Mouse (Mus musculus) kidney, embryonic 16.5 days (tissue): Measurements from ENCODE around the gene Cadm3. TPM values are rescaled to one million over a fixed set of nuclear protein-coding genes. Genes with fewer than 3 reads are reported as not detected.

Experiments used
- ATAC-seq: fragments of 200-750 bp; cut with Nextera tagmentation; 2 replicates; pipeline ENCODE4 v1.8.0; 2017; ENCODE audit warnings: moderate TSS enrichment; ENCODE audit not compliant: low FRiP score, low TSS enrichment
- H3K27ac ChIP-seq: fragments of 300-500 bp; sonication (generic); 2 replicates; pipeline ENCODE4 v1.5.1; 2014; ENCODE audit warnings: low read length
- H3K27me3 ChIP-seq: fragments of 300-500 bp; sonication (generic); 2 replicates; pipeline ENCODE4 v1.6.1; 2014; ENCODE audit warnings: low read length, control low read depth, mixed read lengths; ENCODE audit not compliant: insufficient read depth
- H3K36me3 ChIP-seq: fragments of 300-500 bp; sonication (generic); 2 replicates; pipeline ENCODE4 v1.6.1; 2014; ENCODE audit warnings: low read length, control low read depth, mixed read lengths; ENCODE audit not compliant: insufficient read depth
- H3K4me1 ChIP-seq: fragments of 300-500 bp; sonication (generic); 2 replicates; pipeline ENCODE4 v1.6.1; 2014; ENCODE audit warnings: low read length, control low read depth, mixed read lengths; ENCODE audit not compliant: insufficient read depth
- H3K4me2 ChIP-seq: fragments of 300-500 bp; sonication (generic); replicated peaks from 2 replicates; pipeline ENCODE4 v1.6.1; 2014; ENCODE audit warnings: low read depth, low read length
- H3K4me3 ChIP-seq: fragments of 300-500 bp; sonication (generic); 2 replicates; pipeline ENCODE4 v1.5.1; 2014; ENCODE audit warnings: mild to moderate bottlenecking, low read length
- H3K9ac ChIP-seq: fragments of 300-500 bp; sonication (generic); replicated peaks from 2 replicates; pipeline ENCODE4 v1.6.1; 2014; ENCODE audit warnings: low read length
- H3K9me3 ChIP-seq: fragments of 300-500 bp; sonication (generic); 2 replicates; pipeline ENCODE4 v1.6.1; 2016; ENCODE audit warnings: low read length, control low read depth
- WGBS: fragments of 180-500 bp; shearing (Covaris S2); extraction: QIAGEN DNeasy Blood & Tissue Kit; methylation state at CpG from one replicate; pipeline ENCODE4 v1.1.7; 2014; 5-methylcytosine and 5-hydroxymethylcytosine counted together
- polyA plus RNA-seq: library from polyadenylated mRNA; unstranded; fragments of >200 nt; fragmentation: Nextera tagmentation; extraction: Ambion mirVana; gene quantifications from 2 replicates; pipeline ENCODE4 v1.2.1, GENCODE M21; 2015

Gene Cadm3
- polyA plus RNA-seq = 1.1 and 1.4 TPM in 2 replicates

- no peaks in the 10 kb centered on the region for H3K9me3 ChIP-seq
- no peak within 1 kb of the TSS for H3K27ac ChIP-seq
- H3K36me3 ChIP-seq = no peaks in the 10 kb centered on the region
- ATAC-seq = peak; percentile 81
- H3K9ac ChIP-seq = peak within 1 kb of the TSS; percentile 6
- peak within 1 kb of the TSS; percentile 82 for H3K4me2 ChIP-seq
- WGBS = 0% methylated on average over 42 of the region's 46 CpGs
- H3K27me3 ChIP-seq = peaks cover 52% of the 10 kb centered on the region
- H3K4me3 ChIP-seq = peak within 1 kb of the TSS; percentile 43
- H3K4me1 ChIP-seq = peaks cover 14% of the 10 kb centered on the region; the same call in 1 of the 2 replicates
These were observed at the start of gene Cadm3 for GRCm38 (mm10) chr1:173367356-173368046. Cadm3 (minus strand) TSS chr1:173367695.

DNA sequence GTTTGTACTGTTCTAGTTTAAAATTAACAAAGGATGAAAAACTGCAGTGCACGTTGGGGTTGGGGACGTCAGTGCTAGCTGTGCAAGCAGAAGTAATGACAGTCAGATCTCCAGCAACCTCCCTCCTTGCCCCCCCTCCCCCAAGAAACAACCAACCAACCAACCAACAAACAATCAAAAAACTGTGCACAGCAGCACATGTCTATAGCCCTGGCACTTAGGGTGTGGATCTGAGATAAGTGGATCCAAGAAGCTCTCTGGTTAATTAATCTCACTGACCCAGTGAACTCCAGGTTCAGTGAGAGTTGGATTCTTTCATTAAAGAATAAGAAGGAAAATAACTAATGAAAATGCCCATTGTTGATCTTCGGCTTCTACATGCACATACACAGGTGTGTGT lies 47.1 kb upstream of the Cadm3 start:
- H3K4me1 ChIP-seq = no peaks in the 10 kb centered on the region
- no peak for ATAC-seq
- H3K36me3 ChIP-seq = no peaks in the 10 kb centered on the region
- no peaks in the 10 kb centered on the region for H3K9me3 ChIP-seq
- H3K4me2 ChIP-seq = no peak overlapping the region
- H3K4me3 ChIP-seq = no peak overlapping the region
- no peak overlapping the region for H3K9ac ChIP-seq
- H3K27me3 ChIP-seq = no peaks in the 10 kb centered on the region
- 66% methylated on average over 3 of the region's 3 CpGs for WGBS
- no peak overlapping the region for H3K27ac ChIP-seq

DNA sequence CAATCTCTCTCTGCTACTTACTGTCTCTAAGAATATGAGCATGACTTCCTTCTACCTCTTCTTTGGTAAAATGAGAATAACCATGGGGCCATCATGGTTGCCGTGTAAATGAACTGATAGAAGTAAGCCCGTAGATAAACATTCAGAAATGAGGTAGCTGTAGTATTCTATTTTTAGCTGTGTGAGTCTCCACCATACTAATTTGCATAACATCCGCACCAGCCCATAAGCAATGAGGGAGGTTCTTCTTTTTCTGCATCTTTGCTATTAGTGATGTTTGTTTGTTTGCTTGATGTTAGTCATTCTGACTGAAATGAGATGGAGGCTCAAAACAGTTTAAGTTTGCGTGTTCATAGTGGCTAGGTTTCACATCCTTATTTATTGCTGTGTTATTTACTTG lies 44.4 kb upstream of the Cadm3 start:
- Histone ChIP-seq H3K4me1 (no peaks in the 10 kb centered on the region), H3K9ac (no peak overlapping the region), H3K27me3 (no peaks in the 10 kb centered on the region), H3K9me3 (no peaks in the 10 kb centered on the region), H3K36me3 (no peaks in the 10 kb centered on the region), H3K4me3 (no peak overlapping the region), H3K4me2 (no peak overlapping the region), H3K27ac (no peak overlapping the region)
- WGBS = 84% methylated on average over 4 of the region's 4 CpGs
- ATAC-seq = no peak

GRCm38 (mm10) chr1:173409066-173409465 lies 41.6 kb upstream of the Cadm3 start:
- H3K27ac ChIP-seq = no peak overlapping the region
- peaks cover 6% of the 10 kb centered on the region; the same call in 1 of the 2 replicates for H3K4me1 ChIP-seq
- H3K4me3 ChIP-seq = no peak overlapping the region
- H3K36me3 ChIP-seq = no peaks in the 10 kb centered on the region
- no peak for ATAC-seq
- H3K27me3 ChIP-seq = no peaks in the 10 kb centered on the region
- H3K9me3 ChIP-seq = no peaks in the 10 kb centered on the region
- H3K9ac ChIP-seq = no peak overlapping the region
- no peak overlapping the region for H3K4me2 ChIP-seq

GRCm38 (mm10) chr1:173404696-173405309 lies 37.3 kb upstream of the Cadm3 start:
- Histone ChIP-seq H3K9me3 (no peaks in the 10 kb centered on the region), H3K4me3 (no peak overlapping the region), H3K4me2 (0 out of 2 replicates have a peak overlapping the region, but pooled peaks have one; percentile 9), H3K27me3 (no peaks in the 10 kb centered on the region), H3K4me1 (peaks cover 6% of the 10 kb centered on the region; the same call in 1 of the 2 replicates), H3K27ac (no peak overlapping the region), H3K36me3 (no peaks in the 10 kb centered on the region), H3K9ac (no peak overlapping the region)
- peak; percentile 92 for ATAC-seq
- 26% methylated on average over 5 of the region's 5 CpGs for WGBS

GRCm38 (mm10) chr1:173398323-173398970 lies 31.0 kb upstream of the Cadm3 start:
- 31% methylated on average over 3 of the region's 3 CpGs for WGBS
- Histone ChIP-seq H3K9me3 (no peaks in the 10 kb centered on the region), H3K4me2 (no peak overlapping the region), H3K27ac (no peak overlapping the region), H3K27me3 (no peaks in the 10 kb centered on the region), H3K4me3 (no peak overlapping the region), H3K36me3 (no peaks in the 10 kb centered on the region), H3K4me1 (no peaks in the 10 kb centered on the region), H3K9ac (no peak overlapping the region)
- ATAC-seq = peak; percentile 46; the same call in 1 of the 2 replicates

DNA sequence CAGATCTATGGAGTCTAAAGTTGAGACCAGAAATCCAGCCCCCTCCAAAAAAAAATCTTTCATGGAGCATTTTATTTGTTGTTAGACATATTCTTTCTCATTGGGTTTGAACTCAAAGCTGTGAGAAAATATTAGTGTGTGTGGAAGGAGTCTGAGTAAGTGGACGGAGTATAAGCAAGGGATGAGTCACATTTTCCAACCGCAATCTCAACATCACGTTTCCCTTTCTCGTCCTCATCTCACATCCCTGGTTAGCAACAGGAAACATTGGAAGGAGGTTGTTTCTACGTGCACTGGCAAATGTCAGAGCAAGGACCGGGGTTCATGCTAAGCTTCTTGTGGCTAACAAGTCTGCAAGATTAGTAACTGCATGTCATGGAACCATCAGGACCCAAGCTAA lies 24.3 kb upstream of the Cadm3 start:
- H3K4me1 ChIP-seq = 0 out of 2 replicates have a peak, but pooled peaks cover 3% of the 10 kb centered on the region
- H3K4me3 ChIP-seq = no peak overlapping the region
- no peak for ATAC-seq
- WGBS = 88% methylated on average over 6 of the region's 6 CpGs
- H3K36me3 ChIP-seq = no peaks in the 10 kb centered on the region
- H3K9ac ChIP-seq = no peak overlapping the region
- no peaks in the 10 kb centered on the region for H3K9me3 ChIP-seq
- H3K4me2 ChIP-seq = no peak overlapping the region
- no peak overlapping the region for H3K27ac ChIP-seq
- no peaks in the 10 kb centered on the region for H3K27me3 ChIP-seq

GRCm38 (mm10) chr1:173389901-173390401 lies 22.5 kb upstream of the Cadm3 start:
- Histone ChIP-seq H3K4me1 (0 out of 2 replicates have a peak, but pooled peaks cover 3% of the 10 kb centered on the region), H3K9ac (no peak overlapping the region), H3K27me3 (no peaks in the 10 kb centered on the region), H3K9me3 (no peaks in the 10 kb centered on the region), H3K27ac (no peak overlapping the region), H3K4me2 (peak overlapping the region; percentile 11), H3K4me3 (no peak overlapping the region), H3K36me3 (no peaks in the 10 kb centered on the region)
- ATAC-seq = no peak; the same call in 1 of the 2 replicates
- WGBS = 5% methylated on average over 13 of the region's 13 CpGs

- WGBS = 24% methylated on average over 3 of the region's 3 CpGs
- no peaks in the 10 kb centered on the region for H3K36me3 ChIP-seq
- H3K4me2 ChIP-seq = 0 out of 2 replicates have a peak overlapping the region, but pooled peaks have one; percentile 11
- ATAC-seq = no peak
- H3K9ac ChIP-seq = no peak overlapping the region
- 0 out of 2 replicates have a peak, but pooled peaks cover 3% of the 10 kb centered on the region for H3K4me1 ChIP-seq
- H3K4me3 ChIP-seq = no peak overlapping the region
- no peaks in the 10 kb centered on the region for H3K9me3 ChIP-seq
- H3K27me3 ChIP-seq = no peaks in the 10 kb centered on the region
- no peak overlapping the region for H3K27ac ChIP-seq
These were observed 21.9 kb upstream of the Cadm3 start for GRCm38 (mm10) chr1:173389431-173389830.
